Mouse (Mus musculus): Measurements from ENCODE around the gene Mfap2. TPM values are rescaled to one million over a fixed set of nuclear protein-coding genes. Genes with fewer than 3 reads are reported as not detected.

Mfap2 gene
- total and polyA plus RNA-seq, 2 experiments: 0.18 to 0.45 TPM

DNA sequence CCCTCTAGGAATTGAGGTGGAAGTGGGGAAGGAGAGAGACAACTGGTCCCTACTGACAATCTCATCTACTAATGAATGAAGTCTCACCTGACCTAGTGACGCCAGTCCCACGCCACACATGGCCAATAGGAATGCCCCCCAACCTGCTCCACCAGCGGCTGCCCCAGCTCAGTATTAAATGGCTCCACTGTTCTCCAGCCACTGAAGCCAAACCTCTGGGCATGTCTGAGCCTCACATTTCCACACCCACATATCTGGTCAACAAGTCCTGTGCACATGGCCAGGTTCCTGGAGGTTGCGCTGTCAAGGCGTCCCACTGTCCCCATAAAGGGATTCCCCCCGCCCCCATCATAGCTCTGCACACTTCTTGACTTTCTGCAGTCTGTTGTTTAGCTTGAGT, 25.7 kb upstream of the Mfap2 start:
- Histone ChIP-seq H3K36me3 (ENCODE audit: control insufficient read depth, insufficient read depth, low read length) (peaks cover 2% of the 10 kb centered on the region; the same call in 1 of the 2 replicates), H3K4me3 (ENCODE audit: insufficient read depth, low read depth, low read length) (no peak overlapping the region), H3K27me3 (ENCODE audit: control insufficient read depth, insufficient read depth, low read length) (no peaks in the 10 kb centered on the region), H3K9ac (ENCODE audit: low read depth, low read length) (no peak overlapping the region), H3K4me1 (ENCODE audit: control insufficient read depth, insufficient read depth, low read length) (no peaks in the 10 kb centered on the region), H3K27ac (replicated peaks; ENCODE audit: insufficient read depth, low read depth, low read length) (no peak overlapping the region), H3K79me2 (ENCODE audit: control insufficient read depth, insufficient read depth, low read length) (peaks cover 3% of the 10 kb centered on the region; the same call in 1 of the 2 replicates)
- 82% methylated on average over 6 of the region's 6 CpGs for WGBS
- DNase-seq (ENCODE audit: extremely low read depth, low read depth, low spot score): no peak
- TF ChIP-seq POLR2A (IDR thresholded peaks at IDR 0.05; ENCODE audit: extremely low read depth, insufficient read depth, low read length) (no peak), CTCF (IDR thresholded peaks at IDR 0.05; ENCODE audit: low read depth, low read length) (no peak)

DNA sequence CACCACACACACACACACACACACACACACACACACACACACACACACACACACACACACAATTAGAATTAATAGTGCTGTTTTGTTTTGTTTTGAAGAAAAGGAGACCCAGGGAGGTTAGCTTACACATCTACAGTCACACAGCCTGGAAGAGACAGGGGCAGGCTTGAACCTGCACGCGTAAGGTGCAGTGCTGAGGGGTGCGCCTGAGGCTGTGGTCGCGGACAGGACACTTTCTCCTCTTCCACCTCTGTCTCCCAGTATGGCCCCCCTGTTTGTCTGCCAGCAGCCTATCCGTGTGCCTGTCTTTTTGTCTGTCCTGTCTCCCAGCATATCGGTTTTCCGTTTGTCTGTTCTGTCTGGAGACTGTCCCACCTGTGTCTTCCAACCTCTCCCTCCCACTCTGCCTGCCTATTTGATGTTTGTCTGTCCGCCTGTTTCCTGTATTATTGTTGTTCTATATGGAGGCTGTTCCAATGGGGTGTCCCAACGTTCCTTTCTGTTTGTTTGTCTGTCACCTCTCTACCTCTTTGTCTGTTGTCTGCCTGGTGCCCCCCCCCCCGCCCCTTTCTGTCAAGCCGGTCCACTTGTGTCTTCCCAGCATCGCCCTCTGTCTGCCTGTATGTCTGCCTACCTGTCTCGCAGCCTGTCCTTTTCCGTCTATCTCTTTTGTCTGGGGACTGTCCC, 24.1 kb upstream of the Mfap2 start:
- WGBS: 33% methylated on average over 15 of the region's 15 CpGs

DNA sequence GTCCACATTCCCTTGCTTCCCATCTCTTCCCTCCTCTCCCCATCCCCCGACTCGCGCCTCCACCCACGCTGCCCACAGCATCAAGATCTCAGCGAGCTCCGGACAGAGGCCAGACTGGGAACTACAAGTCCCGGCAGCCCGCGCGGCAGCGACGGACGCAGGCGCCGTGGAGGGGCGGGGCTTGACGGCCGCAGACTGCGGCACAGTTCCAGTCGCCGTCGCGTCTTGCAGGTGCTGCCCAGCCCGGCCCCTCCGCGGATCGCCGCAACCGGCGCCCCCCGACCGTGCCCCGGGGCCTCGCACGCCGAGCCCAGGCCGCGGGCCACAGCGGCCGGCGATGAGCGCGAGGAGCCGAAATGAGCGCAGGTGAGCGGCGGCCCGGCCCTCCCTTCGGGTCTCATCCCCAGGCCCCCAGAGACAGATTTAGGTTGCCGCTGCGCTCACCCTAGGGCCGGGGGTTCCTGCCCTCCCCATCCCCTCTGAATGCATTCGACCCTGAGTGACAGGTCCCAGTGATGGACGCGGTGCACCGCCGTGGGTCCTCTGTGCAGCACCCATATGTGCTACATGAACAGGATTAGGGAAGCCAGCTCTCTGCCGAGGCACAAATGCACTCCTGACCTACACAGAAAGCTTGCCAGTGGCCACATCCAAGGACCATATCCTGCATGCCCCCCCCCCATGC, 23.4 kb upstream of the Mfap2 start, which contains the start of gene Atp13a2:
Gene Atp13a2, plus strand, starts transcription at position 163 of the 685 bp plus-strand sequence.
- H3K4me1 ChIP-seq (ENCODE audit: control insufficient read depth, insufficient read depth, low read length): no peaks in the 10 kb centered on the region

More for the DNA sequence above, 24.1 kb upstream of the Mfap2 start:
- no peak overlapping the region for H3K27ac ChIP-seq (replicated peaks; ENCODE audit: insufficient read depth, low read depth, low read length)
- no peak for DNase-seq (ENCODE audit: extremely low read depth, low read depth, low spot score)
- peak overlapping the region; percentile 41; the same call in 1 of the 2 replicates for H3K4me3 ChIP-seq (ENCODE audit: insufficient read depth, low read depth, low read length)
- no peaks in the 10 kb centered on the region for H3K27me3 ChIP-seq (ENCODE audit: control insufficient read depth, insufficient read depth, low read length)
- H3K36me3 ChIP-seq (ENCODE audit: control insufficient read depth, insufficient read depth, low read length): no peaks in the 10 kb centered on the region
- peaks cover 3% of the 10 kb centered on the region; the same call in 1 of the 2 replicates for H3K79me2 ChIP-seq (ENCODE audit: control insufficient read depth, insufficient read depth, low read length)
- H3K4me1 ChIP-seq (ENCODE audit: control insufficient read depth, insufficient read depth, low read length): no peaks in the 10 kb centered on the region
- no peak overlapping the region for H3K9ac ChIP-seq (ENCODE audit: low read depth, low read length)
- TF ChIP-seq CTCF (IDR thresholded peaks at IDR 0.05; ENCODE audit: low read depth, low read length) (0 out of 2 replicates have a peak, but pooled peaks have one; percentile 0), POLR2A (IDR thresholded peaks at IDR 0.05; ENCODE audit: extremely low read depth, insufficient read depth, low read length) (no peak)

DNA sequence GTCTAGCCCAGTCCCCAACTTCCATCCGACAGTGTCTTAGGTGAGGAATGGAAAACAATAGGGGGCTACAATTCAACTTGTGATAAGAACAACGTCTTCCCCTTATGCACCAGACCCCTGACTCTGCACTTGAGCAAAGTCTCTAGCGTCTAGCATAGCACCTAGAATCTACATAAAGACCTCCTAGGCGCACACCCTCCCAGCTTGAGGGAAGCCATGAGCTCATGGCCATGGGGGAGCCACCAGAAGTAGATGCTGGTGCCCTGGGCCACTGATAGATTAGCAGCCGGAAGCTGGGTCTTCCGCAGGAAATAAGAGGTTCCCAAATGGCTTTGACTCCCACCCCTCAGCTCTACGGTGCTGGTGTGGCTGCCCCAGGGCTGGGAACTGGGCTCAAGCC, 22.7 kb upstream of the Mfap2 start:
- peaks cover 3% of the 10 kb centered on the region; the same call in 1 of the 2 replicates for H3K79me2 ChIP-seq (ENCODE audit: control insufficient read depth, insufficient read depth, low read length)
- H3K4me1 ChIP-seq (ENCODE audit: control insufficient read depth, insufficient read depth, low read length): no peaks in the 10 kb centered on the region
- peak overlapping the region; percentile 82 for H3K4me3 ChIP-seq (ENCODE audit: insufficient read depth, low read depth, low read length)
- no peaks in the 10 kb centered on the region for H3K27me3 ChIP-seq (ENCODE audit: control insufficient read depth, insufficient read depth, low read length)
- 35% methylated on average over 7 of the region's 7 CpGs for WGBS
- peak overlapping the region; percentile 10 for H3K9ac ChIP-seq (ENCODE audit: low read depth, low read length)
- no peak for TF ChIP-seq POLR2A (IDR thresholded peaks at IDR 0.05; ENCODE audit: extremely low read depth, insufficient read depth, low read length)
- TF ChIP-seq CTCF (IDR thresholded peaks at IDR 0.05; ENCODE audit: low read depth, low read length): no peak
- H3K27ac ChIP-seq (replicated peaks; ENCODE audit: insufficient read depth, low read depth, low read length): no peak overlapping the region
- no peak for DNase-seq (ENCODE audit: extremely low read depth, low read depth, low spot score)
- H3K36me3 ChIP-seq (ENCODE audit: control insufficient read depth, insufficient read depth, low read length): no peaks in the 10 kb centered on the region

More for the DNA sequence above, 23.4 kb upstream of the Mfap2 start, which contains the start of gene Atp13a2:
- H3K4me3 ChIP-seq (ENCODE audit: insufficient read depth, low read depth, low read length): peak within 1 kb of the TSS; percentile 82
- no peaks in the 10 kb centered on the region for H3K36me3 ChIP-seq (ENCODE audit: control insufficient read depth, insufficient read depth, low read length)
- H3K79me2 ChIP-seq (ENCODE audit: control insufficient read depth, insufficient read depth, low read length): peaks cover 3% of the 10 kb centered on the region; the same call in 1 of the 2 replicates
- peak; percentile 58 for DNase-seq (ENCODE audit: extremely low read depth, low read depth, low spot score)
- H3K9ac ChIP-seq (ENCODE audit: low read depth, low read length): peak within 1 kb of the TSS; percentile 86
- under 1% methylated on average over 58 of the region's 58 CpGs for WGBS
- H3K27me3 ChIP-seq (ENCODE audit: control insufficient read depth, insufficient read depth, low read length): no peaks in the 10 kb centered on the region
- H3K27ac ChIP-seq (replicated peaks; ENCODE audit: insufficient read depth, low read depth, low read length): no peak within 1 kb of the TSS
- peak; percentile 38; the same call in 1 of the 2 replicates for TF ChIP-seq POLR2A (IDR thresholded peaks at IDR 0.05; ENCODE audit: extremely low read depth, insufficient read depth, low read length)
- TF ChIP-seq CTCF (IDR thresholded peaks at IDR 0.05; ENCODE audit: low read depth, low read length): no peak

DNA sequence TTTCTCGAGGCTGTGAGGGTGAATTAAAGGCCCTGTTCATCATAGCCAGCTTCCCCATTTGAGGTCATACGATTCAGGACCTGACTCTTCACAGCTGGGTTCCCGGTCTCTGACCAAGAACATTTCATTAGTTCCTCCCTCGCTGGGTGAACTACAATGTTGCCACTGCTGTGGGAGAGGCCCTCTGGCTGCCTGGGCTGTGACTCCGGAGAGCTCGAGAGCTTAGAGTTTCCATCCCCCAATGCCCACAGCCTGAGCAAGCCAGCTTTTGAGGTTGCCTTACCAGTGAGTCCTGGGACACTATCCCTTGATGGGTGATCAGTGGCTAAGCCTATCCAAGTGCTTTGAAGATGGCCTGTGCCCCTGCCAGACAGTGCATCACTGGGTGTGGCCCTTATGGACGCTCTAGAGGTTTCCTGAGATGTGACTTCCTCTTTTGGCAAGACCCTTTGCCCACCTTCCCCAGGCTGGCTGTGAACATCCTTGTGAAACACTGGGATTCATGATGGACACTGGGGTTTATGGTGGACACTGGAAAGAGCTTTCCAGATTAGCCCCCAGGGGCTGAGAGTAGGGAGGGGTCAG, 21.4 kb upstream of the Mfap2 start:
- H3K36me3 ChIP-seq (ENCODE audit: control insufficient read depth, insufficient read depth, low read length): no peaks in the 10 kb centered on the region
- peak; percentile 39 for DNase-seq (ENCODE audit: extremely low read depth, low read depth, low spot score)
- H3K9ac ChIP-seq (ENCODE audit: low read depth, low read length): no peak overlapping the region
- 75% methylated on average over 7 of the region's 7 CpGs for whole genome bisulfite sequencing
- H3K4me1 ChIP-seq (ENCODE audit: control insufficient read depth, insufficient read depth, low read length): no peaks in the 10 kb centered on the region
- no peak overlapping the region for H3K4me3 ChIP-seq (ENCODE audit: insufficient read depth, low read depth, low read length)
- TF ChIP-seq CTCF (IDR thresholded peaks at IDR 0.05; ENCODE audit: low read depth, low read length): no peak
- TF ChIP-seq POLR2A (IDR thresholded peaks at IDR 0.05; ENCODE audit: extremely low read depth, insufficient read depth, low read length): no peak
- H3K79me2 ChIP-seq (ENCODE audit: control insufficient read depth, insufficient read depth, low read length): peaks cover 3% of the 10 kb centered on the region; the same call in 1 of the 2 replicates
- no peak overlapping the region for H3K27ac ChIP-seq (replicated peaks; ENCODE audit: insufficient read depth, low read depth, low read length)
- no peaks in the 10 kb centered on the region for H3K27me3 ChIP-seq (ENCODE audit: control insufficient read depth, insufficient read depth, low read length)

Data from liver, adult 2 months (tissue).